Mouse (Mus musculus) intestine, embryonic 16.5 days (tissue): ENCODE data around the gene Fam107b. TPM values are rescaled to one million over a fixed set of nuclear protein-coding genes. Genes with fewer than 3 reads are reported as not detected.

Source experiments
- ATAC-seq: fragments of 200-750 bp; cut with Nextera tagmentation; 2 replicates; pipeline ENCODE4 v1.8.0; 2017; ENCODE audit warnings: moderate TSS enrichment, moderate library complexity
- H3K27ac ChIP-seq: fragments of 300-500 bp; sonication (generic); 2 replicates; pipeline ENCODE4 v1.5.1; 2014; ENCODE audit warnings: mild to moderate bottlenecking, low read length
- H3K27me3 ChIP-seq: fragments of 300-500 bp; sonication (generic); replicated peaks from 2 replicates; pipeline ENCODE4 v1.6.1; 2014; ENCODE audit warnings: low read length, control low read depth, mixed read lengths; ENCODE audit not compliant: control insufficient read depth, insufficient read depth
- H3K36me3 ChIP-seq: fragments of 300-500 bp; sonication (generic); 2 replicates; pipeline ENCODE4 v1.6.1; 2014; ENCODE audit warnings: low read length, control low read depth; ENCODE audit not compliant: control insufficient read depth, insufficient read depth
- H3K4me1 ChIP-seq: fragments of 300-500 bp; sonication (generic); 2 replicates; pipeline ENCODE4 v1.6.1; 2014; ENCODE audit warnings: low read length, control low read depth, mixed read lengths; ENCODE audit not compliant: control insufficient read depth, insufficient read depth
- H3K4me2 ChIP-seq: fragments of 300-500 bp; sonication (generic); 2 replicates; pipeline ENCODE4 v1.6.1; 2014; ENCODE audit warnings: low read depth, low read length, control low read depth
- H3K4me3 ChIP-seq: fragments of 300-500 bp; sonication (generic); 2 replicates; pipeline ENCODE4 v1.5.1; 2014; ENCODE audit warnings: mild to moderate bottlenecking, low read length
- H3K9ac ChIP-seq: fragments of 300-500 bp; sonication (generic); 2 replicates; pipeline ENCODE4 v1.6.1; 2014; ENCODE audit warnings: low read depth, low read length
- H3K9me3 ChIP-seq: fragments of 300-500 bp; sonication (generic); 2 replicates; pipeline ENCODE4 v1.6.1; 2016; ENCODE audit warnings: low read length, control low read depth; ENCODE audit not compliant: control insufficient read depth
- WGBS: fragments of 180-500 bp; shearing (Covaris S2); extraction: QIAGEN DNeasy Blood & Tissue Kit; methylation state at CpG from one replicate; pipeline ENCODE4 v1.1.7; 2014; 5-methylcytosine and 5-hydroxymethylcytosine counted together
- polyA plus RNA-seq: library from polyadenylated mRNA; unstranded; fragments of >200 nt; fragmentation: Nextera tagmentation; extraction: Ambion mirVana; gene quantifications from 2 replicates; pipeline ENCODE4 v1.2.1, GENCODE M21; 2015

Fam107b gene
- polyA plus RNA-seq, 1 experiment from 2014 or later = 36.8 TPM

GRCm38 (mm10) chr2:3738734-3739133, 168.4 kb downstream of the Fam107b start:
- Histone ChIP-seq H3K36me3 (no peaks in the 10 kb centered on the region), H3K4me2 (no peak overlapping the region), H3K4me3 (no peak overlapping the region), H3K27ac (no peak overlapping the region), H3K27me3 (no peaks in the 10 kb centered on the region), H3K4me1 (peaks cover 5% of the 10 kb centered on the region; the same call in 1 of the 2 replicates), H3K9ac (no peak overlapping the region), H3K9me3 (no peaks in the 10 kb centered on the region)
- ATAC-seq = no peak
- 70% methylated on average over 12 of the region's 12 CpGs for WGBS

GRCm38 (mm10) chr2:3739351-3739961, 169.2 kb downstream of the Fam107b start:
- H3K9ac ChIP-seq = no peak overlapping the region
- H3K36me3 ChIP-seq = no peaks in the 10 kb centered on the region
- no peak overlapping the region for H3K4me3 ChIP-seq
- ATAC-seq = no peak
- no peaks in the 10 kb centered on the region for H3K9me3 ChIP-seq
- H3K27me3 ChIP-seq = no peaks in the 10 kb centered on the region
- no peak overlapping the region for H3K4me2 ChIP-seq
- no peak overlapping the region for H3K27ac ChIP-seq
- H3K4me1 ChIP-seq = peaks cover 5% of the 10 kb centered on the region; the same call in 1 of the 2 replicates
- 84% methylated on average over 7 of the region's 7 CpGs for WGBS

GRCm38 (mm10) chr2:3740256-3740655, 170.0 kb downstream of the Fam107b start:
- ATAC-seq = no peak
- no peak overlapping the region for H3K4me2 ChIP-seq
- WGBS = 74% methylated on average over 3 of the region's 3 CpGs
- H3K4me3 ChIP-seq = no peak overlapping the region
- H3K9ac ChIP-seq = no peak overlapping the region
- no peak overlapping the region for H3K27ac ChIP-seq
- no peaks in the 10 kb centered on the region for H3K36me3 ChIP-seq
- H3K27me3 ChIP-seq = no peaks in the 10 kb centered on the region
- peaks cover 11% of the 10 kb centered on the region; the same call in 1 of the 2 replicates for H3K4me1 ChIP-seq
- H3K9me3 ChIP-seq = no peaks in the 10 kb centered on the region

- no peak overlapping the region for H3K4me3 ChIP-seq
- 88% methylated on average over 4 of the region's 4 CpGs for WGBS
- no peak overlapping the region for H3K9ac ChIP-seq
- H3K27me3 ChIP-seq = no peaks in the 10 kb centered on the region
- H3K4me1 ChIP-seq = peaks cover 13% of the 10 kb centered on the region; the same call in 1 of the 2 replicates
- H3K9me3 ChIP-seq = no peaks in the 10 kb centered on the region
- H3K4me2 ChIP-seq = no peak overlapping the region
- no peaks in the 10 kb centered on the region for H3K36me3 ChIP-seq
- no peak for ATAC-seq
- no peak overlapping the region for H3K27ac ChIP-seq
Observed at GRCm38 (mm10) chr2:3740670-3741069, 170.4 kb downstream of the Fam107b start.

GRCm38 (mm10) chr2:3742519-3742918, 172.2 kb downstream of the Fam107b start:
- H3K27ac ChIP-seq = no peak overlapping the region
- no peak for ATAC-seq
- no peak overlapping the region for H3K4me3 ChIP-seq
- no peak overlapping the region for H3K9ac ChIP-seq
- no peaks in the 10 kb centered on the region for H3K27me3 ChIP-seq
- no peaks in the 10 kb centered on the region for H3K9me3 ChIP-seq
- no peaks in the 10 kb centered on the region for H3K36me3 ChIP-seq
- H3K4me1 ChIP-seq = peaks cover 11% of the 10 kb centered on the region; the same call in 1 of the 2 replicates
- WGBS = 83% methylated on average over 6 of the region's 6 CpGs
- no peak overlapping the region for H3K4me2 ChIP-seq

- Histone ChIP-seq H3K4me1 (peaks cover 26% of the 10 kb centered on the region), H3K27ac (no peak overlapping the region), H3K9me3 (no peaks in the 10 kb centered on the region), H3K4me3 (no peak overlapping the region), H3K9ac (no peak overlapping the region), H3K27me3 (no peaks in the 10 kb centered on the region), H3K36me3 (no peaks in the 10 kb centered on the region), H3K4me2 (no peak overlapping the region)
- ATAC-seq = no peak
- WGBS = 76% methylated on average over 3 of the region's 3 CpGs
Observed at GRCm38 (mm10) chr2:3745041-3745440, 174.8 kb downstream of the Fam107b start.

GRCm38 (mm10) chr2:3745910-3746606, 175.8 kb downstream of the Fam107b start:
- Histone ChIP-seq H3K4me2 (no peak overlapping the region), H3K9me3 (no peaks in the 10 kb centered on the region), H3K27ac (0 out of 2 replicates have a peak overlapping the region, but pooled peaks have one; percentile 18), H3K4me1 (peaks cover 26% of the 10 kb centered on the region), H3K36me3 (no peaks in the 10 kb centered on the region), H3K4me3 (no peak overlapping the region), H3K9ac (no peak overlapping the region), H3K27me3 (no peaks in the 10 kb centered on the region)
- 74% methylated on average over 13 of the region's 13 CpGs for WGBS
- ATAC-seq = no peak

- no peaks in the 10 kb centered on the region for H3K9me3 ChIP-seq
- WGBS = 44% methylated on average over 12 of the region's 12 CpGs
- peaks cover 32% of the 10 kb centered on the region for H3K4me1 ChIP-seq
- H3K36me3 ChIP-seq = no peaks in the 10 kb centered on the region
- ATAC-seq = peak; percentile 72
- H3K4me3 ChIP-seq = peak overlapping the region; percentile 28
- peak overlapping the region; percentile 69 for H3K27ac ChIP-seq
- 0 out of 2 replicates have a peak overlapping the region, but pooled peaks have one; percentile 27 for H3K9ac ChIP-seq
- H3K4me2 ChIP-seq = peak overlapping the region; percentile 43
- H3K27me3 ChIP-seq = no peaks in the 10 kb centered on the region
Observed at GRCm38 (mm10) chr2:3748714-3749503, 178.6 kb downstream of the Fam107b start.

- Histone ChIP-seq H3K4me2 (peak overlapping the region; percentile 43), H3K9ac (0 out of 2 replicates have a peak overlapping the region, but pooled peaks have one; percentile 27)
Observed at GRCm38 (mm10) chr2:3749504-3750024, 179.3 kb downstream of the Fam107b start.

More at GRCm38 (mm10) chr2:3749504-3750024, 179.3 kb downstream of the Fam107b start:
- 50% methylated on average over 6 of the region's 6 CpGs for WGBS
- Histone ChIP-seq H3K27me3 (no peaks in the 10 kb centered on the region), H3K4me1 (peaks cover 39% of the 10 kb centered on the region), H3K27ac (peak overlapping the region; percentile 69), H3K4me3 (peak overlapping the region; percentile 28), H3K9me3 (no peaks in the 10 kb centered on the region), H3K36me3 (no peaks in the 10 kb centered on the region)
- ATAC-seq = no peak
